7 mouse cellular contexts compared by ENCODE assay signal in the genomic region with DNA sequence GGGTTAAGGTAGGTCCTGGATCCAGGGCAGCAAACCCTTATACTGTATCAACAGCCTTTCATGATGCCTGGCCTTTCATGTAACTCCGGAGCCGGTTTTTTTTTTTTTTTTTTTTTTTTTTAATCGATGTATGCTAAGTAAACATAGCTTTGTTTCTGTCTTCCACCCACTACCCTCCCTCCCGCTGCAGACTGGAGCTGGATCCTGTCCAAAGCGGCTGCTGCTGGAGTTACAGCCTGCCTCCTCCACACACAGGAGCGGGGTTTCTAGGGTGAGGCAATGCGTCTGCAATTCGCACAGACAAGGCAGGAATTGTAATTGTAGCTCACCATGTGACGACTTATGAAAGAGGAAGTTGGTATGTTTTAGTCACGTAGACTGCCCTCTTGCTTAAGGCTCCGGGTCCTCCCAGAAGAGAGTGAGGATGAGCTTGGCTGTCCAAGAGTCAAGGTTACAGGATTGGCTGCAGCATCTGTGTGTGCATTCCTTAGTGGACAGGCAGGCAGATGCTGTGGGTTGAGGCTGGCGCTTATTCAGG. TPM values are rescaled to one million over a fixed set of nuclear protein-coding genes. Genes with fewer than 3 reads are reported as not detected.
DNase-seq lines count a peak whose midpoint lies in the region; ATAC-seq and TF ChIP-seq lines count a peak whose summit lies in the region.

No protein-coding gene starts in this region.

- no peaks in the 10 kb centered on the region for H3K9me3 ChIP-seq in limb, embryonic 12.5 days
- no peaks in the 10 kb centered on the region for H3K9me3 ChIP-seq in midbrain, embryonic 14.5 days (ENCODE audit: control insufficient read depth, low read length)

- peak overlapping the region; percentile 98 for H3K27ac ChIP-seq in limb, embryonic 12.5 days
- H3K27ac ChIP-seq in midbrain, embryonic 14.5 days (replicated peaks; ENCODE audit: low read depth, low read length): peak overlapping the region; percentile 99
- H3K27ac ChIP-seq in spleen, adult 2 months (ENCODE audit: insufficient read depth, low read length): peak overlapping the region; percentile 69

- ATAC-seq in granulocyte monocyte progenitor cell, adult 5-6 weeks (replicated peaks; ENCODE audit: poor library complexity, severe bottlenecking): peak; percentile 49
- ATAC-seq in limb, embryonic 12.5 days (ENCODE audit: insufficient number of reproducible peaks, insufficient read depth, low FRiP score, low TSS enrichment, low read depth): peak; percentile 73
- no peak for ATAC-seq in midbrain, embryonic 14.5 days (ENCODE audit: low FRiP score, low TSS enrichment)

- H3K4me1 ChIP-seq in limb, embryonic 12.5 days (replicated peaks): peaks cover 44% of the 10 kb centered on the region
- H3K4me1 ChIP-seq in midbrain, embryonic 14.5 days (ENCODE audit: control insufficient read depth, insufficient read depth, low read length): peaks cover 37% of the 10 kb centered on the region
- peaks cover 18% of the 10 kb centered on the region; the same call in 1 of the 2 replicates for H3K4me1 ChIP-seq in spleen, adult 2 months (ENCODE audit: control insufficient read depth, insufficient read depth, insufficient read length)

- peak overlapping the region; percentile 97 for H3K9ac ChIP-seq in limb, embryonic 12.5 days (replicated peaks)
- peak overlapping the region; percentile 72 for H3K9ac ChIP-seq in midbrain, embryonic 14.5 days (replicated peaks; ENCODE audit: low read length)

- TF ChIP-seq POLR2A in spleen, adult 2 months (IDR thresholded peaks at IDR 0.05; ENCODE audit: low read depth, low read length): peak; percentile 60

- H3K27me3 ChIP-seq in limb, embryonic 12.5 days: no peaks in the 10 kb centered on the region
- H3K27me3 ChIP-seq in midbrain, embryonic 14.5 days (ENCODE audit: control insufficient read depth, insufficient read depth, low read length): no peaks in the 10 kb centered on the region
- no peaks in the 10 kb centered on the region for H3K27me3 ChIP-seq in spleen, adult 2 months (ENCODE audit: control insufficient read depth, insufficient read depth, low read length)

- H3K36me3 ChIP-seq in limb, embryonic 12.5 days: peaks cover 10% of the 10 kb centered on the region
- peaks cover 4% of the 10 kb centered on the region; the same call in 1 of the 2 replicates for H3K36me3 ChIP-seq in midbrain, embryonic 14.5 days (ENCODE audit: control insufficient read depth, insufficient read depth, low read length)
- peaks cover 10% of the 10 kb centered on the region for H3K36me3 ChIP-seq in spleen, adult 2 months (ENCODE audit: control insufficient read depth, insufficient read depth, low read length)

- peak overlapping the region; percentile 78 for H3K4me2 ChIP-seq in limb, embryonic 12.5 days
- peak overlapping the region; percentile 100 for H3K4me2 ChIP-seq in midbrain, embryonic 14.5 days (ENCODE audit: low read length)

- WGBS in limb, embryonic 12.5 days: 16% methylated on average over 12 of the region's 12 CpGs
- WGBS in midbrain, embryonic 14.5 days: 8% methylated on average over 12 of the region's 12 CpGs
- WGBS in spleen, adult 2 months: 1% methylated on average over 12 of the region's 12 CpGs

- H3K4me3 ChIP-seq in limb, embryonic 12.5 days (replicated peaks): peak overlapping the region; percentile 91; the same call in 1 of the 2 replicates
- peak overlapping the region; percentile 48; the same call in 1 of the 2 replicates for H3K4me3 ChIP-seq in midbrain, embryonic 14.5 days (replicated peaks; ENCODE audit: low read depth, low read length)
- peak overlapping the region; percentile 31; the same call in 1 of the 2 replicates for H3K4me3 ChIP-seq in spleen, adult 2 months (ENCODE audit: extremely low read depth, insufficient read depth, insufficient read length)

- no peak for TF ChIP-seq CTCF in spleen, adult 2 months (IDR thresholded peaks at IDR 0.05; ENCODE audit: extremely low read depth, insufficient read depth, insufficient read length, insufficient replicate concordance)

- DNase-seq in adrenal gland, adult 18-20 months (ENCODE audit: low spot score in 2 of 2): peak; percentile 76 to 80
- peak; percentile 46 for DNase-seq in embryo, embryonic 9.5 days (ENCODE audit: extremely low spot score)
- peak; percentile 84 for DNase-seq in kidney, adult 11 months
- DNase-seq in midbrain, embryonic 14.5 days: peak; percentile 90
- peak; percentile 68 to 79 for DNase-seq in spleen, adult 2 months (ENCODE audit: low read depth in 1 of 2, low spot score in 2 of 2)

RNA-seq across cellular contexts. Expression of gene Irf2bp2, which starts 2.4 kb away (rescaled TPM):
- 100 to 1,000 TPM; 118 to 119 TPM for total RNA-seq in adrenal gland, adult 18-20 months (2021)
- 112 and 113 TPM in 2 replicates for total RNA-seq in granulocyte monocyte progenitor cell, adult 5-6 weeks (2014; fragmentation: Nextera tagmentation)
- 97.9 and 112 TPM in 2 replicates for total RNA-seq in granulocyte monocyte progenitor cell, adult 5-6 weeks (2017)
- polyA plus RNA-seq in limb, embryonic 12.5 days (2016; fragmentation: Nextera tagmentation; extraction: Ambion mirVana): 9.3 and 11.0 TPM in 2 replicates
- 7.8 and 9.8 TPM in 2 replicates for polyA plus RNA-seq in midbrain, embryonic 14.5 days (2014; fragmentation: Nextera tagmentation; extraction: Ambion mirVana)
- 49.6 and 83.0 TPM in 2 replicates for polyA plus RNA-seq in spleen, adult 2 months (2012; rRNA removed)

Comparison
In these comparisons a context has a peak if more than half of its experiments do, and no peak if none do; other contexts are left out.
1. H3K4me3 ChIP-seq: peak in every context shown above with its lines; median percentile 91 in limb, embryonic 12.5 days; 48 in midbrain, embryonic 14.5 days; 31 in spleen, adult 2 months.